Mouse (Mus musculus) testis, adult 2 months (tissue): Measurements from ENCODE around the gene Zfhx3. TPM values are rescaled to one million over a fixed set of nuclear protein-coding genes. Genes with fewer than 3 reads are reported as not detected.

Source experiments
- H3K27ac ChIP-seq: fragments of 200-500 bp; 2 replicates; pipeline ENCODE4 v1.5.1; 2012; ENCODE audit warnings: low read depth, low read length; ENCODE audit not compliant: control insufficient read depth, insufficient read depth
- H3K27me3 ChIP-seq: fragments of 200-500 bp; 2 replicates; pipeline ENCODE4 v1.6.1; 2012; ENCODE audit warnings: mild to moderate bottlenecking, low read length, moderate library complexity; ENCODE audit not compliant: control insufficient read depth, insufficient read depth
- H3K36me3 ChIP-seq: fragments of 200-500 bp; 2 replicates; pipeline ENCODE4 v1.6.1; 2012; ENCODE audit warnings: mild to moderate bottlenecking, low read length; ENCODE audit not compliant: control insufficient read depth, insufficient read depth
- H3K4me1 ChIP-seq: fragments of 200-500 bp; 2 replicates; pipeline ENCODE4 v1.6.1; 2012; ENCODE audit warnings: low read length; ENCODE audit not compliant: control insufficient read depth, insufficient read depth
- H3K4me3 ChIP-seq: fragments of 200-500 bp; 2 replicates; pipeline ENCODE4 v1.5.1; 2012; ENCODE audit warnings: low read depth, mild to moderate bottlenecking, low read length, moderate library complexity, mixed read lengths; ENCODE audit not compliant: control insufficient read depth
- CTCF ChIP-seq: fragments of 200-500 bp; IDR thresholded peaks from 2 replicates; pipeline ENCODE4 v1.5.1; 2012; ENCODE audit warnings: low read depth, mild to moderate bottlenecking, inconsistent platforms, low read length, moderate library complexity; ENCODE audit not compliant: control insufficient read depth, insufficient read depth, insufficient replicate concordance
- POLR2A ChIP-seq: fragments of 200-500 bp; IDR thresholded peaks from 2 replicates; pipeline ENCODE4 v1.6.1; 2012; ENCODE audit warnings: low read depth, mild to moderate bottlenecking, inconsistent platforms, low read length, moderate library complexity; ENCODE audit not compliant: control insufficient read depth
- polyA plus RNA-seq: library from polyadenylated mRNA; depleted of rRNA; stranded (reverse); fragments of >200 nt; gene quantifications from 2 replicates; pipeline ENCODE4 v1.2.3, GENCODE M21; 2012

Zfhx3 gene
- polyA plus RNA-seq, 1 experiment, result 11.9 TPM

- no peak overlapping the region for H3K27ac ChIP-seq
- TF ChIP-seq CTCF (no peak), POLR2A (no peak)
- no peak overlapping the region for H3K4me3 ChIP-seq
- no peaks in the 10 kb centered on the region for H3K27me3 ChIP-seq
- no peaks in the 10 kb centered on the region; the same call in 1 of the 2 replicates for H3K4me1 ChIP-seq
- no peaks in the 10 kb centered on the region for H3K36me3 ChIP-seq
These were observed 881.6 kb downstream of the Zfhx3 start for GRCm38 (mm10) chr8:108824049-108824448.

- Histone ChIP-seq H3K4me3 (no peak overlapping the region), H3K27me3 (no peaks in the 10 kb centered on the region), H3K36me3 (no peaks in the 10 kb centered on the region), H3K4me1 (no peaks in the 10 kb centered on the region), H3K27ac (no peak overlapping the region)
- TF ChIP-seq POLR2A (no peak), CTCF (no peak)
These were observed 884.0 kb downstream of the Zfhx3 start for GRCm38 (mm10) chr8:108826414-108826813.

- Histone ChIP-seq H3K27me3 (no peaks in the 10 kb centered on the region), H3K27ac (no peak overlapping the region), H3K4me1 (no peaks in the 10 kb centered on the region), H3K36me3 (no peaks in the 10 kb centered on the region), H3K4me3 (no peak overlapping the region)
- TF ChIP-seq CTCF (no peak), POLR2A (no peak)
These were observed 885.0 kb downstream of the Zfhx3 start for GRCm38 (mm10) chr8:108827428-108827827.

- no peak overlapping the region for H3K27ac ChIP-seq
These were observed 886.9 kb downstream of the Zfhx3 start for GRCm38 (mm10) chr8:108829305-108829717.

GRCm38 (mm10) chr8:108835143-108835542 lies 892.7 kb downstream of the Zfhx3 start:
- no peak overlapping the region for H3K27ac ChIP-seq
- H3K27me3 ChIP-seq, result no peaks in the 10 kb centered on the region
- H3K4me3 ChIP-seq, result no peak overlapping the region
- no peaks in the 10 kb centered on the region for H3K36me3 ChIP-seq
- no peak for TF ChIP-seq POLR2A
- TF ChIP-seq CTCF, result no peak
- H3K4me1 ChIP-seq, result no peaks in the 10 kb centered on the region

More at GRCm38 (mm10) chr8:108829305-108829717, 886.9 kb downstream of the Zfhx3 start:
- Histone ChIP-seq H3K4me3 (no peak overlapping the region), H3K36me3 (no peaks in the 10 kb centered on the region), H3K4me1 (no peaks in the 10 kb centered on the region), H3K27me3 (no peaks in the 10 kb centered on the region)
- no peak for TF ChIP-seq POLR2A
- no peak for TF ChIP-seq CTCF

GRCm38 (mm10) chr8:108837788-108838187 lies 895.3 kb downstream of the Zfhx3 start:
- H3K27me3 ChIP-seq, result no peaks in the 10 kb centered on the region
- no peaks in the 10 kb centered on the region for H3K36me3 ChIP-seq
- no peak overlapping the region for H3K27ac ChIP-seq
- H3K4me1 ChIP-seq, result no peaks in the 10 kb centered on the region
- TF ChIP-seq CTCF (no peak), POLR2A (no peak)
- no peak overlapping the region for H3K4me3 ChIP-seq

- Histone ChIP-seq H3K4me1 (no peaks in the 10 kb centered on the region), H3K27ac (no peak overlapping the region), H3K4me3 (no peak overlapping the region), H3K27me3 (no peaks in the 10 kb centered on the region), H3K36me3 (no peaks in the 10 kb centered on the region)
- TF ChIP-seq POLR2A (no peak), CTCF (no peak)
These were observed 896.3 kb downstream of the Zfhx3 start for GRCm38 (mm10) chr8:108838761-108839160.

GRCm38 (mm10) chr8:108842307-108842706 lies 899.9 kb downstream of the Zfhx3 start:
- no peak for TF ChIP-seq POLR2A
- no peak for TF ChIP-seq CTCF

More at GRCm38 (mm10) chr8:108842307-108842706, 899.9 kb downstream of the Zfhx3 start:
- no peaks in the 10 kb centered on the region for H3K4me1 ChIP-seq
- no peak overlapping the region for H3K27ac ChIP-seq
- H3K4me3 ChIP-seq, result no peak overlapping the region
- no peaks in the 10 kb centered on the region for H3K36me3 ChIP-seq
- H3K27me3 ChIP-seq, result no peaks in the 10 kb centered on the region
